Comparison of ENCODE assay signal across 21 mouse cellular contexts in genomic region chr1:175185211-175185610, GRCm38 (mm10).
DNase-seq lines count a peak whose midpoint lies in the region; ATAC-seq and TF ChIP-seq lines count a peak whose summit lies in the region.
"Had no signal": no experiment of that assay in that cellular context is flagged by ENCODE, and none has a peak within 500 bp of the region (broad histone marks: within the 10 kb centered on the region; RNA-seq: fewer than 3 reads in every experiment).

No protein-coding gene starts in this region.

- no peak overlapping the region for H3K4me2 ChIP-seq in midbrain, embryonic 11.5 days
- H3K4me2 ChIP-seq in midbrain, postnatal 0 days (ENCODE audit: low read depth, low read length, poor library complexity, severe bottlenecking) = no peak overlapping the region
- H3K4me2 ChIP-seq in forebrain, embryonic 16.5 days (ENCODE audit: low read length) = no peak overlapping the region
- H3K4me2 ChIP-seq: embryonic facial prominence, embryonic 15.5 days; heart, embryonic 11.5 days; heart, embryonic 15.5 days; hindbrain, embryonic 15.5 days had no signal

- DNase-seq in layer of hippocampus, adult 2 months (ENCODE audit: low spot score in 2 of 2) = no peak
- DNase-seq in layer of hippocampus, postnatal 25 days (ENCODE audit: extremely low spot score in 1 of 2, low spot score in 1 of 2) = no peak
- peak; percentile 44 for DNase-seq in midbrain, embryonic 11.5 days (ENCODE audit: low spot score, missing footprints)
- no peak for DNase-seq in midbrain, postnatal 0 days (ENCODE audit: low spot score)
- DNase-seq in left cerebral cortex, adult 2 months (ENCODE audit: extremely low spot score in 1 of 2, low spot score in 2 of 2) = no peak
- peak; percentile 10 to 19 for DNase-seq in left cerebral cortex, postnatal 14 days (ENCODE audit: low spot score in 2 of 2)
- no peak for DNase-seq in limb, embryonic 10.5 days (ENCODE audit: low spot score)
- DNase-seq: adrenal gland, adult 2 months; adrenal gland, postnatal 36 days; embryo, embryonic 11 days; gastrocnemius, postnatal 14 days; heart, adult 2 months; heart, postnatal 14 days had no signal

- peak overlapping the region; percentile 40; the same call in 1 of the 2 replicates for H3K27ac ChIP-seq in layer of hippocampus, adult 2 months
- H3K27ac ChIP-seq in midbrain, embryonic 11.5 days (ENCODE audit: low read depth, low read length) = no peak overlapping the region
- no peak overlapping the region for H3K27ac ChIP-seq in midbrain, postnatal 0 days (ENCODE audit: low read depth, low read length)
- peak overlapping the region; percentile 34; the same call in 1 of the 2 replicates for H3K27ac ChIP-seq in left cerebral cortex, adult 2 months
- H3K27ac ChIP-seq in forebrain, embryonic 16.5 days (ENCODE audit: low read length) = no peak overlapping the region
- H3K27ac ChIP-seq in limb, embryonic 10.5 days = no peak overlapping the region
- H3K27ac ChIP-seq: embryonic facial prominence, embryonic 15.5 days; forebrain, embryonic 10.5 days; heart, adult 2 months; heart, embryonic 15.5 days; hindbrain, embryonic 15.5 days had no signal

- no peak for ATAC-seq in midbrain, embryonic 11.5 days (ENCODE audit: low FRiP score)
- ATAC-seq in midbrain, postnatal 0 days (ENCODE audit: low FRiP score) = no peak
- ATAC-seq in forebrain, embryonic 16.5 days = no peak
- ATAC-seq: forebrain, embryonic 14.5 days had no signal

- no peaks in the 10 kb centered on the region for H3K9me3 ChIP-seq in midbrain, embryonic 11.5 days (ENCODE audit: control insufficient read depth, low read length)
- H3K9me3 ChIP-seq in midbrain, postnatal 0 days (ENCODE audit: low read length) = no peaks in the 10 kb centered on the region
- no peaks in the 10 kb centered on the region for H3K9me3 ChIP-seq in forebrain, embryonic 16.5 days (ENCODE audit: control insufficient read depth, low read length)
- H3K9me3 ChIP-seq in limb, embryonic 10.5 days (replicated peaks) = no peaks in the 10 kb centered on the region
- H3K9me3 ChIP-seq: embryonic facial prominence, embryonic 15.5 days; forebrain, embryonic 10.5 days; heart, embryonic 15.5 days; hindbrain, embryonic 15.5 days had no signal

- TF ChIP-seq CTCF in layer of hippocampus, adult 2 months (conservative IDR thresholded peaks at IDR 0.05) = no peak
- TF ChIP-seq CTCF in midbrain, postnatal 0 days (IDR thresholded peaks at IDR 0.05) = no peak
- no peak for TF ChIP-seq CTCF in left cerebral cortex, adult 2 months (IDR thresholded peaks at IDR 0.05)

- no peaks in the 10 kb centered on the region for H3K27me3 ChIP-seq in midbrain, embryonic 11.5 days (ENCODE audit: control insufficient read depth, insufficient read depth, low read length)
- H3K27me3 ChIP-seq in midbrain, postnatal 0 days (ENCODE audit: insufficient read depth, low read length) = no peaks in the 10 kb centered on the region
- no peaks in the 10 kb centered on the region for H3K27me3 ChIP-seq in forebrain, embryonic 16.5 days (replicated peaks; ENCODE audit: control insufficient read depth, insufficient read depth, low read length)
- H3K27me3 ChIP-seq in limb, embryonic 10.5 days (ENCODE audit: low read depth, poor library complexity, severe bottlenecking) = no peaks in the 10 kb centered on the region
- H3K27me3 ChIP-seq: embryonic facial prominence, embryonic 15.5 days; heart, embryonic 15.5 days; hindbrain, embryonic 15.5 days had no signal

- H3K4me3 ChIP-seq in layer of hippocampus, adult 2 months = no peak overlapping the region
- H3K4me3 ChIP-seq in midbrain, embryonic 11.5 days (ENCODE audit: low read depth, low read length) = no peak overlapping the region
- H3K4me3 ChIP-seq in midbrain, postnatal 0 days (ENCODE audit: low read depth, low read length) = no peak overlapping the region
- no peak overlapping the region for H3K4me3 ChIP-seq in left cerebral cortex, adult 2 months
- no peak overlapping the region for H3K4me3 ChIP-seq in forebrain, embryonic 16.5 days (replicated peaks; ENCODE audit: low read length)
- no peak overlapping the region for H3K4me3 ChIP-seq in limb, embryonic 10.5 days
- H3K4me3 ChIP-seq: embryonic facial prominence, embryonic 15.5 days; erythroblast, embryonic 14.5 days; forebrain, embryonic 10.5 days; heart, adult 2 months; heart, embryonic 15.5 days; hindbrain, embryonic 15.5 days had no signal

- WGBS in midbrain, embryonic 11.5 days = 94% methylated on average over 2 of the region's 2 CpGs
- WGBS in midbrain, postnatal 0 days = 85% methylated on average over 2 of the region's 2 CpGs
- 90% methylated on average over 2 of the region's 2 CpGs for WGBS in forebrain, embryonic 16.5 days
- 94% methylated on average over 2 of the region's 2 CpGs for WGBS in limb, embryonic 10.5 days

- H3K36me3 ChIP-seq in midbrain, embryonic 11.5 days (ENCODE audit: control insufficient read depth, insufficient read depth, low read length) = no peaks in the 10 kb centered on the region
- H3K36me3 ChIP-seq in midbrain, postnatal 0 days (ENCODE audit: insufficient read depth, low read length) = no peaks in the 10 kb centered on the region
- H3K36me3 ChIP-seq in forebrain, embryonic 16.5 days (ENCODE audit: control insufficient read depth, insufficient read depth) = no peaks in the 10 kb centered on the region
- H3K36me3 ChIP-seq in limb, embryonic 10.5 days = no peaks in the 10 kb centered on the region
- H3K36me3 ChIP-seq: embryonic facial prominence, embryonic 15.5 days; forebrain, embryonic 10.5 days; heart, embryonic 15.5 days; hindbrain, embryonic 15.5 days had no signal

- no peaks in the 10 kb centered on the region for H3K4me1 ChIP-seq in midbrain, embryonic 11.5 days (ENCODE audit: control insufficient read depth, insufficient read depth, low read length)
- no peaks in the 10 kb centered on the region for H3K4me1 ChIP-seq in midbrain, postnatal 0 days (ENCODE audit: insufficient read depth, low read length)
- H3K4me1 ChIP-seq in forebrain, embryonic 16.5 days (replicated peaks; ENCODE audit: control insufficient read depth, insufficient read depth, low read length) = no peaks in the 10 kb centered on the region
- no peaks in the 10 kb centered on the region for H3K4me1 ChIP-seq in limb, embryonic 10.5 days
- H3K4me1 ChIP-seq: embryonic facial prominence, embryonic 15.5 days; forebrain, embryonic 10.5 days; heart, embryonic 15.5 days; hindbrain, embryonic 15.5 days had no signal

- no peak overlapping the region for H3K9ac ChIP-seq in midbrain, embryonic 11.5 days (ENCODE audit: low read length)
- H3K9ac ChIP-seq in midbrain, postnatal 0 days (replicated peaks; ENCODE audit: low read length, poor library complexity, severe bottlenecking) = no peak overlapping the region
- no peak overlapping the region for H3K9ac ChIP-seq in forebrain, embryonic 16.5 days (replicated peaks; ENCODE audit: low read depth, low read length)
- H3K9ac ChIP-seq: embryonic facial prominence, embryonic 15.5 days; heart, embryonic 15.5 days; hindbrain, embryonic 15.5 days had no signal

- intact Hi-C loops in left cerebral cortex, adult 2 months (cut with DNase I) = loop anchor here (2.0 kb wide), 2 partner anchors 42 to 114 kb away; no protein-coding TSS in a partner anchor
- intact Hi-C loops in left cerebral cortex, postnatal 14 days (cut with DNase I) = no loop called here

Comparison
In these comparisons a context has a peak if more than half of its experiments do, and no peak if none do; other contexts are left out.
1. DNase-seq: peak in midbrain, embryonic 11.5 days (single experiment) and left cerebral cortex, postnatal 14 days (2 of 2); none in layer of hippocampus, adult 2 months (0 of 2), layer of hippocampus, postnatal 25 days (0 of 2), midbrain, postnatal 0 days (single experiment), left cerebral cortex, adult 2 months (0 of 2) and limb, embryonic 10.5 days (single experiment).
2. H3K27ac ChIP-seq: peak in layer of hippocampus, adult 2 months (single experiment) and left cerebral cortex, adult 2 months (single experiment); none in midbrain, embryonic 11.5 days (single experiment), midbrain, postnatal 0 days (single experiment), forebrain, embryonic 16.5 days (single experiment) and limb, embryonic 10.5 days (single experiment).